Mouse (Mus musculus): ENCODE data around the gene Ift172. TPM values are rescaled to one million over a fixed set of nuclear protein-coding genes. Genes with fewer than 3 reads are reported as not detected.
"Not testable (repeated sequence)": the region's sequence is repeated elsewhere in the genome, so short reads cannot be mapped to it uniquely, and the experiment has no call there.

Gene Ift172
- polyA plus RNA-seq, 1 experiment = 20.9 TPM

DNA sequence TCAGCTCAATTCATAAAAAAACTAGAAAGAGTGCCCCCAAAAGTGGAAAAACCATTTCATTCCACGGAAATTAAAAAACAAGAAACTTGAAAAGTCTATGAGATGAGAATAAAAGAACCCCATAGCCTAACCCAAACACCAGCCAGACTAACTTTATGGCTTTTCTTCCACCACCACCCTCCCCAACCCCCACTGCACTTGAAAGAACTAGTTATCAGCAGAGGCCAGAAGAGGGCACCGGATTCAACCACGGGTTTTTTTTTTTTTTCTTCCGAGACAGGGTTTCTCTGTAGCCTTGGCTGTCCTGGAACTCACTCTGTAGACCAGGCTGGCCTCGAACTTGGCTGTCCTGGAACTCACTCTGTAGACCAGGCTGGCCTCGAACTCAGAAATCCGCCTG, 72.6 kb downstream of the Ift172 start:
- Histone ChIP-seq H3K4me3 (ENCODE audit: low read depth, low read length) (no peak overlapping the region), H3K27ac (ENCODE audit: insufficient read depth, low read depth, low read length) (no peak overlapping the region), H3K27me3 (ENCODE audit: control insufficient read depth, insufficient read depth, low read length) (no peaks in the 10 kb centered on the region), H3K36me3 (ENCODE audit: control insufficient read depth, insufficient read depth, low read length) (peaks cover 2% of the 10 kb centered on the region; the same call in 1 of the 2 replicates), H3K4me1 (ENCODE audit: control insufficient read depth, insufficient read depth, insufficient read length, low read length) (peaks cover 3% of the 10 kb centered on the region; the same call in 1 of the 2 replicates)
- 34% methylated on average over 7 of the region's 7 CpGs for WGBS
- no peak for TF ChIP-seq POLR2A (IDR thresholded peaks at IDR 0.05; ENCODE audit: low read depth, low read length)
- no peak for TF ChIP-seq CTCF (IDR thresholded peaks at IDR 0.05; ENCODE audit: extremely low read depth, insufficient read length, insufficient replicate concordance, low read depth, low read length)

DNA sequence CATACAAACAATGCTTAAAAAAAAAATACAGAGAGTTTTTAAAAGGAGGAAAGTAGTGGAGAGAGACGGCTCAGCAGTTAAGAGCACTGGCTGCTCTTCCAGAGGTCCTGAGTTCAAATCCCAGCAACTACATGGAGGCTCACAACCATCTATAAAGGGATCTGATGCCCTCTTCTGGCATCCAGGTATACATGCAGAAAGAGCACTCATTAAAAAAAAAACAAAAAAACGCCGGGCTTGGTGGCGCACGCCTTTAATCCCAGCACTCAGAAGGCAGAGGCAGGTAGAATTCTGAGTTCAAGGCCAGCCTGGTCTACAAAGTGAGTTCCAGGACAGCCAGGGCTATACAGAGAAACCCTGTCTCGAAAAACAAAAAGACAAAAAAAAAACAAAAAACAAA, 74.4 kb downstream of the Ift172 start:
- not testable (repeated sequence) for H3K4me3 ChIP-seq (ENCODE audit: low read depth, low read length); H3K4me1 ChIP-seq (ENCODE audit: control insufficient read depth, insufficient read depth, insufficient read length, low read length); H3K36me3 ChIP-seq (ENCODE audit: control insufficient read depth, insufficient read depth, low read length); H3K27me3 ChIP-seq (ENCODE audit: control insufficient read depth, insufficient read depth, low read length); H3K27ac ChIP-seq (ENCODE audit: insufficient read depth, low read depth, low read length)
- 78% methylated on average over 6 of the region's 6 CpGs for WGBS

DNA sequence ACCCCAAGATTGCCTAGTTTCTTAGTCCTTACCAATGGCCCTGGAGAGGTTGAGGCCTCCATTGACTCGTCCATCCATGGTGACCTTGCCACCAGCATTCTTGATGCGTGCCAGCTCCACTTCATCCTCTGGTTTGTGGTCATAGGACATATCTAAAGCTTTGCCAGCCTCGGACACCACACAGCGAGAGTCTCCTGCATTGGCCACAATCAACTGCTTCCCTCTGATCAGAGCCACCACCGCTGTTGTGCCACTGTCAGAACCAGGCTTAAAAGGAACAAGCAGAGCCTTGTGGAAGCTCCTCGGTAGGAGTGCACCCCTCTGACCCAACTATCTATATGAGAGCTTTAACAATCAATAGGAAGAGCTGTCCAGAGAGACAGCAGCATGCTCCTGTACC, 86.5 kb downstream of the Ift172 start:
- H3K27me3 ChIP-seq (ENCODE audit: control insufficient read depth, insufficient read depth, low read length) = no peaks in the 10 kb centered on the region
- H3K4me1 ChIP-seq (ENCODE audit: control insufficient read depth, insufficient read depth, insufficient read length, low read length) = peaks cover 8% of the 10 kb centered on the region
- TF ChIP-seq CTCF (IDR thresholded peaks at IDR 0.05; ENCODE audit: extremely low read depth, insufficient read length, insufficient replicate concordance, low read depth, low read length) = no peak
- TF ChIP-seq POLR2A (IDR thresholded peaks at IDR 0.05; ENCODE audit: low read depth, low read length) = no peak
- WGBS = 90% methylated on average over 6 of the region's 6 CpGs
- H3K4me3 ChIP-seq (ENCODE audit: low read depth, low read length) = no peak overlapping the region
- no peak overlapping the region for H3K27ac ChIP-seq (ENCODE audit: insufficient read depth, low read depth, low read length)
- H3K36me3 ChIP-seq (ENCODE audit: control insufficient read depth, insufficient read depth, low read length) = peaks cover 52% of the 10 kb centered on the region

DNA sequence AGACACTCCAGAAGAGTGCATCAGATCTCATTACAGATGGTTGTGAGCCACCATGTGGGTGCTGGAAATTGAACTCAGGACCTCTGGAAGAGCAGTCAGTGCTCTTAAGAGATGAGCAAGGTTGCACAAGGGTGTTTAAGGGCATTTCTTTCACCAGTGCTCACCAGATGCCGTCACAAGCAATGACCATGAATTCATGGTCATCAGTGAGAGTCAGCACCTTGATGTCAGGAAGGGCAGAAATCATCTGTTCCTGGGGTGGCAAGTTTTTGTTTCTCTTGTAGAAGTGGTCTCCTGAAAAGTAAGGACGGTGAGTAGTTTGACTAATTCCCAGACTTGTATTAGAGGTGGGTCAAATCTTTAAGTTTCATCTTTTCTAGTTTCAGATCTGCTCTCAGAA, 87.0 kb downstream of the Ift172 start:
- WGBS = 93% methylated on average over 2 of the region's 2 CpGs
- Histone ChIP-seq H3K4me3 (ENCODE audit: low read depth, low read length) (no peak overlapping the region), H3K4me1 (ENCODE audit: control insufficient read depth, insufficient read depth, insufficient read length, low read length) (peaks cover 8% of the 10 kb centered on the region), H3K27me3 (ENCODE audit: control insufficient read depth, insufficient read depth, low read length) (no peaks in the 10 kb centered on the region), H3K27ac (ENCODE audit: insufficient read depth, low read depth, low read length) (no peak overlapping the region), H3K36me3 (ENCODE audit: control insufficient read depth, insufficient read depth, low read length) (peaks cover 56% of the 10 kb centered on the region)
- TF ChIP-seq CTCF (IDR thresholded peaks at IDR 0.05; ENCODE audit: extremely low read depth, insufficient read length, insufficient replicate concordance, low read depth, low read length) = no peak
- TF ChIP-seq POLR2A (IDR thresholded peaks at IDR 0.05; ENCODE audit: low read depth, low read length) = no peak

Other genes starting within 250 kb of the Ift172 start
- 29.3 and 51.4 TPM in 2 replicates for gene Atraid, start 242.8 kb downstream of the Ift172 start, polyA plus RNA-seq (2012; rRNA removed)
- 14.5 and 75.0 TPM in 2 replicates for gene Slc5a6, start 242.2 kb downstream of the Ift172 start, polyA plus RNA-seq (2012; rRNA removed)
- 15.4 and 17.5 TPM in 2 replicates for gene Cad, start 236.3 kb downstream of the Ift172 start, polyA plus RNA-seq (2012; rRNA removed)
- gene Dnajc5g, start 184.8 kb downstream of the Ift172 start, polyA plus RNA-seq (2012; rRNA removed) = not detected in 2 replicates
- gene Slc30a3, start 182.9 kb downstream of the Ift172 start, polyA plus RNA-seq (2012; rRNA removed) = 0.15 and 0.17 TPM in 2 replicates
- not detected in 2 replicates for gene Trim54, start 174.4 kb downstream of the Ift172 start, polyA plus RNA-seq (2012; rRNA removed)
- not detected in 2 replicates for gene Ucn, start 152.3 kb downstream of the Ift172 start, polyA plus RNA-seq (2012; rRNA removed)
- 29.1 and 33.2 TPM in 2 replicates for gene Mpv17, start 136.9 kb downstream of the Ift172 start, polyA plus RNA-seq (2012; rRNA removed)
- gene Gm29609, start 111.2 kb downstream of the Ift172 start, polyA plus RNA-seq (2012; rRNA removed) = 0.98 and 4.1 TPM in 2 replicates
- 16.3 and 21.9 TPM in 2 replicates for gene Gtf3c2, start 111.0 kb downstream of the Ift172 start, polyA plus RNA-seq (2012; rRNA removed)
- gene Snx17, start 97.9 kb downstream of the Ift172 start, polyA plus RNA-seq (2012; rRNA removed) = 37.8 and 56.9 TPM in 2 replicates
- gene Eif2b4, start 97.7 kb downstream of the Ift172 start, polyA plus RNA-seq (2012; rRNA removed) = 30.6 and 43.2 TPM in 2 replicates
- 29.0 and 65.0 TPM in 2 replicates for gene Zfp513, start 88.8 kb downstream of the Ift172 start, polyA plus RNA-seq (2012; rRNA removed)
- gene Ppm1g, start 70.4 kb downstream of the Ift172 start, polyA plus RNA-seq (2012; rRNA removed) = 39.3 and 67.7 TPM in 2 replicates
- gene Nrbp1, start 50.3 kb downstream of the Ift172 start, polyA plus RNA-seq (2012; rRNA removed) = 98.0 and 232 TPM in 2 replicates
- 0.82 TPM in 1 of 2 replicates, not detected in the other for gene Gm9970, start 49.9 kb downstream of the Ift172 start, polyA plus RNA-seq (2012; rRNA removed)
- 122 and 205 TPM in 2 replicates for gene Krtcap3, start 39.4 kb downstream of the Ift172 start, polyA plus RNA-seq (2012; rRNA removed)
- 1.7 and 1.8 TPM in 2 replicates for gene Fndc4, start 5.0 kb upstream of the Ift172 start, polyA plus RNA-seq (2012; rRNA removed)
- 0.05 TPM in 1 of 2 replicates, not detected in the other for gene Gckr, start 6.3 kb upstream of the Ift172 start, polyA plus RNA-seq (2012; rRNA removed)
- gene Zfp512, start 161.3 kb upstream of the Ift172 start, polyA plus RNA-seq (2012; rRNA removed) = 2.4 and 4.1 TPM in 2 replicates
- 0.04 TPM in 1 of 2 replicates, not detected in the other for gene 4930548H24Rik, start 194.6 kb upstream of the Ift172 start, polyA plus RNA-seq (2012; rRNA removed)
- gene Gpn1, start 203.6 kb upstream of the Ift172 start, polyA plus RNA-seq (2012; rRNA removed) = 1.9 and 3.1 TPM in 2 replicates
- gene Slc4a1ap, start 235.9 kb upstream of the Ift172 start, polyA plus RNA-seq (2012; rRNA removed) = 3.7 and 8.7 TPM in 2 replicates
- gene Supt7l, start 236.7 kb upstream of the Ift172 start, polyA plus RNA-seq (2012; rRNA removed) = 4.2 and 6.8 TPM in 2 replicates